ENCODE assay signal across 19 mouse cellular contexts in genomic region chr1:177737505-177738105, GRCm38 (mm10). TPM values are rescaled to one million over a fixed set of nuclear protein-coding genes. Genes with fewer than 3 reads are reported as not detected.
"Had no signal": no experiment of that assay in that cellular context is flagged by ENCODE, and none has a peak within 500 bp of the region (broad histone marks: within the 10 kb centered on the region; RNA-seq: fewer than 3 reads in every experiment).

No protein-coding gene starts in this region.

- H3K36me3 ChIP-seq: limb, embryonic 15.5 days; liver, embryonic 12.5 days; midbrain, embryonic 10.5 days; midbrain, embryonic 15.5 days had no signal

- DNase-seq: kidney, adult 8-10 months; kidney, postnatal 25 days; layer of hippocampus, adult 9-11 months; layer of hippocampus, postnatal 36 days; lung, embryonic 14.5 days; lung, postnatal 36 days; thymus, adult 18-20 months; thymus, postnatal 25 days had no signal

- H3K9me3 ChIP-seq: limb, embryonic 15.5 days; liver, embryonic 12.5 days; midbrain, embryonic 10.5 days; midbrain, embryonic 15.5 days had no signal

- H3K4me3 ChIP-seq: limb, embryonic 15.5 days; liver, embryonic 12.5 days; midbrain, embryonic 10.5 days; midbrain, embryonic 15.5 days had no signal

- ATAC-seq: intestine, postnatal 0 days; liver, embryonic 12.5 days; midbrain, embryonic 15.5 days had no signal

- H3K4me2 ChIP-seq: limb, embryonic 15.5 days; liver, embryonic 12.5 days; lung, embryonic 14.5 days; midbrain, embryonic 15.5 days had no signal

- H3K27ac ChIP-seq: limb, embryonic 15.5 days; liver, embryonic 12.5 days; midbrain, embryonic 10.5 days; midbrain, embryonic 15.5 days had no signal

- H3K27me3 ChIP-seq: limb, embryonic 15.5 days; liver, embryonic 12.5 days; midbrain, embryonic 15.5 days had no signal

- H3K4me1 ChIP-seq: limb, embryonic 15.5 days; liver, embryonic 12.5 days; midbrain, embryonic 10.5 days; midbrain, embryonic 15.5 days had no signal

- H3K9ac ChIP-seq: limb, embryonic 15.5 days; liver, embryonic 12.5 days; lung, embryonic 14.5 days; midbrain, embryonic 15.5 days had no signal

RNA-seq across cellular contexts. Expression of gene 1700016C15Rik, which starts 8.0 kb away (rescaled TPM):
- total RNA-seq: layer of hippocampus, adult 18-20 months; layer of hippocampus, postnatal 36 days; left cerebral cortex, adult 8-10 months; left cerebral cortex, postnatal 25 days had no signal
- polyA plus RNA-seq: limb, embryonic 11.5 days; limb, embryonic 15.5 days; liver, embryonic 12.5 days; liver, embryonic 16.5 days; lung, embryonic 14.5 days; midbrain, embryonic 10.5 days; midbrain, embryonic 15.5 days; neural tube, embryonic 14.5 days had no signal
